Mouse (Mus musculus): Measurements from ENCODE around the gene Fth1.
A peak's percentile ranks its signal among the peaks of the same experiment; 100 is the strongest.

Fth1 gene

DNA sequence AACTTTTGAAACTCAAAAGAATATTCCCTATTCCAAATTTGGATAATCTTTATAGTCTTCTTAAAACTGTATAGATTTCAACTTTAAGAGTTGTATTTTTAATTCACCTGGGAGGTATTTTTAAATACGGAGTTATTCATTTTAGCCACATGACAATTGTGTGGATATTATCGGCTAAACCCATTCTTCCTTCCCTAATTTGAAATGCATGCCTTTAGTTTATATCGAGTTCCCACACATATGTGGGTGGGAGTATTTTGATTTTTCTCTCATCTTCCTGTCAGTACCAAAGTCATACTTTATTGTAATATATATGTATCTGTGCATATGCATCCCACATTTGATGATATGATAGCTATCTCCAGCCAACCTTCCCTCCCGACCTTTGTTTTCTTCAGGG, at the start of gene Fth1:
TSS of gene Fth1 (plus strand) at position 341 of the 400 bp plus-strand sequence.
- DNase-seq (ENCODE audit: low read depth, low spot score), result no peak

GRCm38 (mm10) chr19:9931167-9931607, 49.2 kb upstream of the Fth1 start:
- peak; percentile 56 for DNase-seq (ENCODE audit: low read depth, low spot score)

GRCm38 (mm10) chr19:9933908-9934307, 46.5 kb upstream of the Fth1 start:
- no peak for DNase-seq (ENCODE audit: low read depth, low spot score)

- DNase-seq (ENCODE audit: low read depth, low spot score), result peak; percentile 93
Measured at GRCm38 (mm10) chr19:9936579-9936978, 43.8 kb upstream of the Fth1 start.

DNA sequence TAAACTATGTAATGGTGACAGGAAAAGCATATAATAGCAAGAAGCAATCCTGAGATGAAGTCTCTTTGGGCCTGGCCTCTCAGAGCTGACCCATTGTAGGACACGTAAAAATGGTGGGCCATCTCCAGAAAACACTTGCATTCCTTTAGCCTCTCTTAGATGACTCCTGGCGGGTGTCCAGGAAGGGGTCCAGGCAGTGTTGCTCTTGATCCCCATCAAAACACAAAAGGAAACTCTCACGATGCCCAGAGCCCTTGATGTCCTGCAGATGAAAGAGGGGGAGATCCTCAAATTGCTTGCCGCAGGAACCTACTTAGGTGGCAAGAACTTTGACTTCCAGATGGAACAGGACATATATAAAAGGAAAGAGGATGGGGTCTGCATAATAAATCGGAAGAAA, 43.0 kb upstream of the Fth1 start:
- peak; percentile 62 for DNase-seq (ENCODE audit: low read depth, low spot score)

- DNase-seq (ENCODE audit: low read depth, low spot score), result peak; percentile 86
Measured at GRCm38 (mm10) chr19:9938156-9938823, 42.1 kb upstream of the Fth1 start.

DNA sequence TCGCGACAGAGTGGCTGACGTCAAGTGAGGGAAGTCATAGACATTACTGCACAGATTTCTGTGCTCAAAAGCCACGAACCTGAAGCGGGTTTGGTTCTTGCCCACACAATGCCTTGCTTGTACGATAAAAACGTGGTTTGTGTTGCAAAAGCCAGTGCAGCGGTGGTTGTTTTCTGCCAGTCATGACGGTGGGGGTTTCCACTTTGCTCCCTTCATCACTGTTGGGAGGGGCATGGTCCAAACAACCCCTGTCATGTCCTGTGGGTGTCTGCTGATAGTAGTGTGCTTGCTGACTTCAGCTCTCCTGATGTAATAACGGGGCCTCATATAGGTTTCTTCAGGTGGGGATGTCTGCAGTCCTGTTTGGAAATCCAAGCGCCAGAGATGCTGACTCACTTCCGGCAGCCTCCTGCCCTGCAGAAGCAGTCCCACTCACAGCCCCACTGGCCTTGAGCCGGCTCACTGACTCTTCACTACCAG, 41.5 kb upstream of the Fth1 start:
- peak; percentile 71 for DNase-seq (ENCODE audit: low read depth, low spot score)

DNA sequence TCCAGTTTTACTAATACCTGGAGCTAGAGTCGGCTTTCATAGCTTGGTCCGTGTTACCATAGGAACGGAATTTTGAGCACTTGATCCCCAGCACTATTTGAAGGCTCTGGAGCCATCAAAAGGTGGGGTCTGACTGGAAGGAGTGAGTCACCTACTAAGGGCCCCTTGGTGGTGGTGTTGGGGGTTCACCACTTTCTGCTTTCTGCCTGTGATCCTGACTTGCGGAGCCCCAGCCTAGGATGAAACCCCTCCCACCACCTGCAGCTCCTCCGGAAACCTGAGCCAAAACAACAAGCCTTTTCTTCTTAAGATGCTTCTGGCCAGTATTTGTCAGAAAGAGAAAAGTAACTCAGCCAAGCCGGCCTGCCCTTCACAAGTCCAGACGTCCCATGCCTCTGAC, 40.6 kb upstream of the Fth1 start:
- no peak for DNase-seq (ENCODE audit: low read depth, low spot score)

DNA sequence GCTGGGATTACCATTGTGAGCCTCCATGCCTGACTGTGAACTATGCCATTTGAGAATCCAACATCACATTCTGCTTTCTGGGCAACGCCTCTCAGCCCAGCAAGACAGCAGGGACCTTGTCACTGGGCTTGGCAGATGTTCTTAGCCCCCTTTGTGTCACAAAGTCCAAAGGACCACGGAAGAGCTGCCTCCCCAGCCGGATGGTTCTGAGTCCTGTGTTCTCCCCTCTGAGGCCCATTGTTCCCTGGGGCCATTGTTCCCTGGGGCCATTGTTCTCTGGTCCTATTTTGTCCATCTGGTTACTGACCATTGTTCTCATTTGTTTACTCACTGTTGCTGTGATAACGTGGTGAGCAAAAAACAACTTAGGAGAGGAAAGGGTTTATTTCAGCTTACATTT, 39.5 kb upstream of the Fth1 start:
- DNase-seq (ENCODE audit: low read depth, low spot score), result no peak

- no peak for DNase-seq (ENCODE audit: low read depth, low spot score)
Measured at GRCm38 (mm10) chr19:9941809-9942208, 38.6 kb upstream of the Fth1 start.

DNA sequence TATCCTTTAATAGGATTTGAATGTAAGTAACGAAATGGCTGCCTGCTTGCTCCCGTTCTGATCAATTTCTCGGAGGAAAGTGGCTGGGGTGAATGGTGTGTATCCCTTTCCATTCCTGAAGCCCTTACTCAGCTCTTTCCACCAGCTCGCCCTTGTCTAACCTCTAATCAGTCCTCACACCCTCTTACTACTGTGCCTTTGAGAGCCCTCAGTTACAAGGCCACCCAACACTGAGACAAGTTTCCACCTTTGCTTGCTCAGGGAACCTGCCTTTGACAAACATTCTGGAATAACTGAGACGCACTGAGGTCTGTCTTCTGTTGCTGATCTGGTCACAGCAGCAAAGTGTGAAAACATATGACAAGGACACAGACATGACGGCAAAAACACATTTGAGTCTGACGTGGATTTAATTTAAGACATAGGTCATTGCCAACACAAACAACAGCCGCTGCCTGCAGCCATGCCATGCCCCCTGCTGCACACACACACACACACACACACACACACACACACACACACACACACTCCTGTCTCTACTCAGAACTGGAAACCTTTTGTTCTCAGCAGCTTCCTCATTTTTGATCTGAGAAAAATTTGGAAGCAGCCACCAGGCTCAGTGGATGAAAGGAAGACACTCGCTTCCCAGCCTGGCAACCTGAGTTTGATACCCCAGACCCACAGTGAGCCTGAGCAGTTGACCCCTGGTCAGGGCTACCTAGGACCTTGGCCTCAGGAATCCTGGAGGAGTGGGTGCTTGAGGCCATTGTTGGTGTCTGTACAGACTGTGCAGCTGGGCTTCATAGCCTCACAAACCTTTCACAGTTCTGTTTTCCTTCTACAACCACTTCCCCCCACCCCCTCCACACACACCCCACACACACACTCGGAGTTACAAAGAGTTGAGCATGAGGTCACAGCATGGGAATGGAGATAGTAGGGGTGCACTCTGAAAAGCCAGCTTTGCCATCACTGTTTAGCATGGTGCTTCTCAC, 37.6 kb upstream of the Fth1 start:
- peak; percentile 70 for DNase-seq (ENCODE audit: low read depth, low spot score)

DNA sequence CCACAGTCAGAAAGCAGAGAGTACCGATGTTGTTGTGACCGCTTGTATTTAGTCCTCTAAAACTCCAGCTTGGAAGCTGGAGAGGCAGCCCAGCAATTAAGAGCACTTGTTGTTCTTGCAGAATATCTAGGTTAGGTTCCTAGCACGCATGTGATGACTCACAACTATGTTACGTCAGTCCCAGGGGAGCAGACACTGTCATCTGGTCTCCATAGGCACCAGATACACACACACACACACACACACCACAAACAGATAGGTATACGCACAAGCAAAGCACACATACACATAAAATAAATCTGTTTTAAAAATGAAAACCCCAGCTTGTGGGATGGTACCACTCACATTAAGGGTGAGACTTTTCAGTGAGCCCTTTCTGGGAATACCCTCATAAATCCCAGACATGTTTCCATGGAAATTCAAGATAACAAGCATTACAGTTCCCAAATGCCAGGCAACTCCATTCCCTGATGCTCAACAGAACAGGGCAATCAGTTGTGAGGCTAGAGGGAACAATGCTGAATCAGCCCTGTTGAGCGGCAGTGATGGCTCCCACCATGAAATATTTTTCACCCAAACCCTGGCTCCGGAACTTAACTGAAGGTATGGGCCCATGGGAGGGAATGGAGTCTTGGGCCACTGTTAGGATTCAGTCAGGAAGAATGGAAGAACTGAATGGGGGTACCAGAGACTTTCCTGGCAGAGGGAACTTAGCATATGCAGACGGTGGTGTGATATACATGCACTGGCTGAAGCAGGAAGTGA, 34.4 kb upstream of the Fth1 start:
- no peak for DNase-seq (ENCODE audit: low read depth, low spot score)

GRCm38 (mm10) chr19:9946986-9947385, 33.4 kb upstream of the Fth1 start:
- no peak for DNase-seq (ENCODE audit: low read depth, low spot score)

- DNase-seq (ENCODE audit: low read depth, low spot score), result peak; percentile 60
Measured at GRCm38 (mm10) chr19:9952390-9952789, 28.0 kb upstream of the Fth1 start.

- no peak for DNase-seq (ENCODE audit: low read depth, low spot score)
Measured at GRCm38 (mm10) chr19:9952912-9953311, 27.5 kb upstream of the Fth1 start.

DNA sequence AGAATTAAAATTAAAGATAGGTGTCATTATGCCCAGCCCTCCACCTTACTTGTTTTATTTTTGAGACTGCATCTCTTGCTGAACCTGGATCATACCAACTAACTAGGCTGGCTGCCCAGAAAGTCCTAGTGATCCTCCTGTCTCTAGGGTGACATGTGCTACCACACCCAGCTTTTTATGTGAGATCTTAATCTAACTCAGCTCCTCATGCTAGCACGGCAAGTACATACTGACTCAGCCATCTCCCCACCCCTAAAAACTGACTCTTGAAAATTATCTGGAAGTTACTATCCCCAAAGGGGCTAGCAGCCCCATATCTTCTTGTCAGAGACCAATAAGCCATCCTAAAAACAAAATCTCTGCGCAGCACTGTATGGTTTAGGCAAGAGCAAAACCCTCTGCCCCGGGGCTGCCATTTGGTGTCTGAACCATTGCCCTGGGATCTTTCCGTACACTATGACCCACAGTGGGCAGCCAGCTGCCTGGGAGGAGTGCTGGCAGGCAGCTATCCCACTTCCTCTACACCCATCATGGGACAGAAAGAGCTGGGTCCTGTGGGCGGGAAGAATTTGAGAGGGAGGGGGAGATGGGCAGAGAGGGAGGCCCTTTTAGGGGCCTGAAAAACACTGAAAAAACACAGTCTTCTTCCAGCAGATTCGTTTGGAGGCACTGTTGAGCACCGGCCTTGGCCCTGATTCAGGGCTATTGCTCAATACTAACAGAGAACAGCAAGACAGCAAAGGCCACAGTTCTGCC, 26.2 kb upstream of the Fth1 start:
- DNase-seq (ENCODE audit: low read depth, low spot score), result no peak

DNA sequence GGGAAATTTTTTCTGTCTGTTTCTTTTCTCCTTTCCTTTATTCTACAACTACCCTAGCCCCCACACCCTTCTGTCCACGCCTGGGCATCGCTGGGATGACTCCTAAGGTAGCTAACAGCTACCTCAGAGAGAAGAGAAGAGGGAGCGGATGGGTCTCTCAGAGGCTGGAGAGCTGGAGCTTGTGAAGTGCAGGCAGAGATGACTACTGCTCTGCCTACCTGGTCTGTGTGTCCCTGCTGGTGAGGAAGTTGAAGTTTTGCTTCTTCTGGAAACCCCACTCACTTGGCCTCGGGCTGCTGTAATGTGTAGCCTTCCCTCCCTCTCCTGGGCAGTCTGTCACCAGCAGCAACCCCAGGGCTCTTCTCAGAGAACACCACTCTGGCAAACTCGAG, 25.6 kb upstream of the Fth1 start:
- peak; percentile 79 for DNase-seq (ENCODE audit: low read depth, low spot score)

GRCm38 (mm10) chr19:9955438-9955837, 25.0 kb upstream of the Fth1 start:
- DNase-seq (ENCODE audit: low read depth, low spot score), result no peak

- DNase-seq (ENCODE audit: low read depth, low spot score), result no peak
Measured at GRCm38 (mm10) chr19:9956624-9957388, 23.6 kb upstream of the Fth1 start.

- no peak for DNase-seq (ENCODE audit: low read depth, low spot score)
Measured at GRCm38 (mm10) chr19:9957965-9958364, 22.4 kb upstream of the Fth1 start.

All from A20 (cell line).